Mouse (Mus musculus) small intestine, adult 2 months (tissue): ENCODE data around the gene Zfp800. TPM values are rescaled to one million over a fixed set of nuclear protein-coding genes. Genes with fewer than 3 reads are reported as not detected.

Experiments used
- H3K27ac ChIP-seq: fragments of 200-500 bp; 2 replicates; pipeline ENCODE4 v1.5.1; 2012; ENCODE audit warnings: low read depth, low read length, control low read depth, inconsistent platforms; ENCODE audit not compliant: insufficient read depth
- H3K27me3 ChIP-seq: fragments of 200-500 bp; 2 replicates; pipeline ENCODE4 v1.6.1; 2012; ENCODE audit warnings: mild to moderate bottlenecking, moderate library complexity, low read length, inconsistent platforms; ENCODE audit not compliant: control insufficient read depth, insufficient read depth
- H3K36me3 ChIP-seq: fragments of 200-500 bp; 2 replicates; pipeline ENCODE4 v1.6.1; 2012; ENCODE audit warnings: mild to moderate bottlenecking, low read length, control low read depth, inconsistent platforms; ENCODE audit not compliant: control insufficient read depth, insufficient read depth
- H3K4me1 ChIP-seq: fragments of 200-500 bp; 2 replicates; pipeline ENCODE4 v1.6.1; 2012; ENCODE audit warnings: low read length, inconsistent platforms, mixed read lengths; ENCODE audit not compliant: control insufficient read depth, insufficient read depth, insufficient read length
- H3K4me3 ChIP-seq: fragments of 200-500 bp; 2 replicates; pipeline ENCODE4 v1.5.1; 2012; ENCODE audit warnings: low read depth, mild to moderate bottlenecking, control low read depth, inconsistent platforms, low read length, moderate library complexity
- CTCF ChIP-seq: fragments of 200-500 bp; IDR thresholded peaks from 2 replicates; pipeline ENCODE4 v1.5.1; 2012; ENCODE audit warnings: low read depth, mild to moderate bottlenecking, control low read depth, inconsistent platforms, low read length, moderate library complexity, mixed read lengths; ENCODE audit not compliant: insufficient replicate concordance, insufficient read length; ENCODE audit errors: extremely low read depth
- POLR2A ChIP-seq: fragments of 200-500 bp; IDR thresholded peaks from 2 replicates; pipeline ENCODE4 v1.6.1; 2012; ENCODE audit warnings: low read depth, mild to moderate bottlenecking, control low read depth, inconsistent platforms, low read length, moderate library complexity
- WGBS: fragments of 180-500 bp; shearing (Covaris S2); methylation state at CpG from one replicate; pipeline ENCODE4 v1.1.7; 2018; 5-methylcytosine and 5-hydroxymethylcytosine counted together
- polyA plus RNA-seq: library from polyadenylated mRNA; depleted of rRNA; stranded (reverse); fragments of >200 nt; gene quantifications from 2 replicates; pipeline ENCODE4 v1.2.3, GENCODE M21; 2012

The Zfp800 gene
- polyA plus RNA-seq, 1 experiment: 3.1 TPM

- H3K27me3 ChIP-seq: peaks cover 27% of the 10 kb centered on the region
- TF ChIP-seq POLR2A (no peak), CTCF (no peak)
- no peak overlapping the region for H3K27ac ChIP-seq
- no peaks in the 10 kb centered on the region for H3K36me3 ChIP-seq
- no peaks in the 10 kb centered on the region for H3K4me1 ChIP-seq
- no peak overlapping the region for H3K4me3 ChIP-seq
- 86% methylated on average over 3 of the region's 3 CpGs for WGBS
Observed at GRCm38 (mm10) chr6:28398726-28399125, 921 bp upstream of the Zfp800 start.

GRCm38 (mm10) chr6:28396853-28397457 lies 850 bp downstream of the Zfp800 start:
- Histone ChIP-seq H3K36me3 (no peaks in the 10 kb centered on the region), H3K4me3 (no peak overlapping the region), H3K4me1 (no peaks in the 10 kb centered on the region), H3K27ac (no peak overlapping the region), H3K27me3 (peaks cover 27% of the 10 kb centered on the region)
- 6% methylated on average over 19 of the region's 19 CpGs for WGBS
- TF ChIP-seq CTCF (no peak), POLR2A (no peak)

GRCm38 (mm10) chr6:28396051-28396852 lies 1.6 kb downstream of the Zfp800 start:
- no peaks in the 10 kb centered on the region for H3K36me3 ChIP-seq
- WGBS: 54% methylated on average over 15 of the region's 15 CpGs
- H3K4me1 ChIP-seq: no peaks in the 10 kb centered on the region
- no peak for TF ChIP-seq CTCF
- H3K27ac ChIP-seq: no peak overlapping the region
- H3K27me3 ChIP-seq: peaks cover 27% of the 10 kb centered on the region
- no peak overlapping the region for H3K4me3 ChIP-seq

GRCm38 (mm10) chr6:28389038-28389437 lies 8.8 kb downstream of the Zfp800 start:
- Histone ChIP-seq H3K27ac (no peak overlapping the region), H3K36me3 (no peaks in the 10 kb centered on the region), H3K4me1 (peaks cover 2% of the 10 kb centered on the region; the same call in 1 of the 2 replicates), H3K4me3 (no peak overlapping the region), H3K27me3 (no peaks in the 10 kb centered on the region)
- 30% methylated on average over 3 of the region's 3 CpGs for WGBS
- TF ChIP-seq CTCF (no peak), POLR2A (no peak)

GRCm38 (mm10) chr6:28385169-28385568 lies 12.6 kb downstream of the Zfp800 start:
- Histone ChIP-seq H3K27me3 (no peaks in the 10 kb centered on the region), H3K36me3 (no peaks in the 10 kb centered on the region), H3K4me1 (peaks cover 2% of the 10 kb centered on the region; the same call in 1 of the 2 replicates), H3K4me3 (no peak overlapping the region), H3K27ac (no peak overlapping the region)
- TF ChIP-seq POLR2A (no peak), CTCF (no peak)
- 69% methylated on average over 3 of the region's 3 CpGs for WGBS

GRCm38 (mm10) chr6:28381983-28382382 lies 15.8 kb downstream of the Zfp800 start:
- Histone ChIP-seq H3K36me3 (no peaks in the 10 kb centered on the region), H3K4me3 (no peak overlapping the region), H3K27ac (no peak overlapping the region), H3K27me3 (no peaks in the 10 kb centered on the region), H3K4me1 (no peaks in the 10 kb centered on the region)
- TF ChIP-seq CTCF (no peak), POLR2A (no peak)
- 33% methylated on average over 4 of the region's 4 CpGs for WGBS

- TF ChIP-seq CTCF (no peak), POLR2A (no peak)
- WGBS: 72% methylated on average over 6 of the region's 6 CpGs
- H3K4me1 ChIP-seq: no peaks in the 10 kb centered on the region
- no peaks in the 10 kb centered on the region for H3K36me3 ChIP-seq
- H3K27me3 ChIP-seq: no peaks in the 10 kb centered on the region
- H3K27ac ChIP-seq: no peak overlapping the region
- H3K4me3 ChIP-seq: no peak overlapping the region
Observed at GRCm38 (mm10) chr6:28369966-28370683, 27.7 kb downstream of the Zfp800 start.
